Mouse (Mus musculus) MEL (cell line): ENCODE results near the gene St6galnac3.

Source experiments
- CTCF ChIP-seq, 3 experiments: IDR thresholded peaks in 2 of 3; conservative IDR thresholded peaks in 1 of 3; 2 replicates each; pipeline ENCODE4 v1.5.1; 2011 to 2012; ENCODE audit warnings: low read length in 3 of 3, low read depth in 2 of 3, mild to moderate bottlenecking in 2 of 3, improper control_type of control experiment in 1 of 3, inconsistent platforms in 1 of 3, mixed read lengths in 1 of 3, moderate library complexity in 1 of 3; ENCODE audit not compliant: control insufficient read depth in 1 of 3, insufficient read depth in 1 of 3, poor library complexity in 1 of 3, severe bottlenecking in 1 of 3
- E2F4 ChIP-seq: IDR thresholded peaks from 2 replicates; pipeline ENCODE4 v1.6.1; 2011; ENCODE audit warnings: low read depth, low read length, improper control_type of control experiment, borderline replicate concordance
- ELF1 ChIP-seq: IDR thresholded peaks from 2 replicates; pipeline ENCODE4 v1.6.1; 2014; ENCODE audit warnings: low read depth, mild to moderate bottlenecking, inconsistent platforms, low read length, improper control_type of control experiment, moderate library complexity
- ETS1 ChIP-seq: IDR thresholded peaks from 2 replicates; pipeline ENCODE4 v1.6.1; 2012; ENCODE audit warnings: low read depth, mild to moderate bottlenecking, inconsistent platforms, low read length, improper control_type of control experiment, moderate library complexity
- MYB ChIP-seq: IDR thresholded peaks from 2 replicates; pipeline ENCODE4 v1.6.1; 2011; ENCODE audit warnings: mild to moderate bottlenecking, low read depth, low read length, improper control_type of control experiment
- NRF1 ChIP-seq: IDR thresholded peaks from 2 replicates; pipeline ENCODE4 v1.6.1; 2014; ENCODE audit warnings: low read depth, mild to moderate bottlenecking, inconsistent platforms, low read length, improper control_type of control experiment, moderate library complexity; ENCODE audit not compliant: poor library complexity, insufficient read depth, severe bottlenecking
- POLR2A ChIP-seq, 2 experiments: IDR thresholded peaks; 2 replicates each; pipeline ENCODE4 v1.6.1; 2011 to 2012; ENCODE audit warnings: low read length in 2 of 2, mild to moderate bottlenecking in 2 of 2, control low read depth in 1 of 2, improper control_type of control experiment in 1 of 2, low read depth in 1 of 2, moderate library complexity in 1 of 2; ENCODE audit not compliant: control insufficient read depth in 1 of 2, insufficient read depth in 1 of 2, poor library complexity in 1 of 2
- POLR2AphosphoS2 ChIP-seq: IDR thresholded peaks from 2 replicates; pipeline ENCODE4 v1.6.1; 2011; ENCODE audit warnings: low read length, improper control_type of control experiment
- RCOR1 ChIP-seq: IDR thresholded peaks from 2 replicates; pipeline ENCODE4 v1.6.1; 2012; ENCODE audit warnings: low read depth, mild to moderate bottlenecking, inconsistent platforms, low read length, improper control_type of control experiment
- UBTF ChIP-seq: IDR thresholded peaks from 2 replicates; pipeline ENCODE4 v1.6.1; 2012; ENCODE audit warnings: low read depth, mild to moderate bottlenecking, inconsistent platforms, low read length, improper control_type of control experiment, moderate library complexity, borderline replicate concordance; ENCODE audit not compliant: insufficient read depth
- USF1 ChIP-seq: IDR thresholded peaks from 2 replicates; pipeline ENCODE4 v1.6.1; 2014; ENCODE audit warnings: low read depth, mild to moderate bottlenecking, inconsistent platforms, low read length, improper control_type of control experiment, moderate library complexity
- USF2 ChIP-seq, 2 experiments: IDR thresholded peaks; 2 replicates each; pipeline ENCODE4 v1.6.1; 2011 to 2012; ENCODE audit warnings: improper control_type of control experiment in 2 of 2, low read length in 2 of 2, borderline replicate concordance in 1 of 2, inconsistent platforms in 1 of 2, low read depth in 1 of 2, mild to moderate bottlenecking in 1 of 2; ENCODE audit not compliant: insufficient read depth in 1 of 2
- ZKSCAN1 ChIP-seq: IDR thresholded peaks from 2 replicates; pipeline ENCODE4 v1.6.1; 2012; ENCODE audit warnings: low read depth, mild to moderate bottlenecking, inconsistent platforms, low read length, improper control_type of control experiment, moderate library complexity

DNA sequence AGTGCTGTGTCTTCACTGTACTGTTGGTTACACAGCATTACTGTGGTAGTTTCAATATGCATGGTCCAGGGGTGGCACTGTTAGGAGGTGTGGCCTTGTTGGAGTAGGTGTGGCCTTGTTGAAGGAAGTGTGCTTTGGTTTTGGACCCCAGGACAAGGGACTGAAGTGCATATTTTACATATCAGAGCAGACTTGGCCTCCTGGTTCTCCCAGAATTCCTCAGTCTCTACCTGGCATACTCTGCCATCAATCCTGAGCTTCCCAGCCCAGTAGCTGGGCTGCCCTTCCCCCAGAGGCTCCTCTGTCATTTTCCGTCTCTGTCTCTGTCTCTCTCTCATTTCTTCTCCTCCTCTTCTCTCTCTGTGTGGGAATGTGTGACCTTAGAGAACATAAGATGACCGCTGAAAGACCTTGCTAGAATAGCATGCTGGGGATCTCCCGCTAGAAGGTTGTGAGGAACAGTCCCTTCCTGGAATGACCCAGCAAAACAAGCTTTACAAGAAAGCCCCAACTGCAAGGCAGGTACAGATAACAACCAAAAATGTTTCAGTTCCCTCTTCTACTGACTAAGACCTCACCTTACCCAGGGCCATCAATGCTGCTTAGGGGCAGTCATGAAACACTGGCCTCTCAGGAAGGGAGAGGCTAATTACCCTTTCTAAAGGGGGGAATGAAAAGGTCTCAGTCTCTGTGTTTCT, 272.5 kb downstream of the St6galnac3 start:
- TF ChIP-seq POLR2A (IDR thresholded peaks at IDR 0.05; ENCODE audit: control insufficient read depth in 1 of 2, insufficient read depth in 1 of 2, low read depth in 1 of 2, low read length in 2 of 2, poor library complexity in 1 of 2) (peak in 1 of 2 experiments; percentile 34; a peak in 1 of 4 replicates), ELF1 (no peak), USF2 (IDR thresholded peaks at IDR 0.05; ENCODE audit: borderline replicate concordance in 1 of 2, insufficient read depth in 1 of 2, low read depth in 1 of 2, low read length in 2 of 2) (no peak), RCOR1 (no peak), ZKSCAN1 (no peak), CTCF (IDR thresholded peaks at IDR 0.05 in 2 of 3, conservative IDR thresholded peaks at IDR 0.05 in 1 of 3; ENCODE audit: control insufficient read depth in 1 of 3, insufficient read depth in 1 of 3, low read depth in 2 of 3, low read length in 3 of 3, poor library complexity in 1 of 3, severe bottlenecking in 1 of 3) (no peak), UBTF (no peak), NRF1 (no peak), MYB (no peak), ETS1 (no peak), POLR2AphosphoS2 (no peak), USF1 (no peak), E2F4 (no peak)
